Mouse (Mus musculus) heart, embryonic 14.5 days (tissue): ENCODE results near the gene Topors. TPM values are rescaled to one million over a fixed set of nuclear protein-coding genes. Genes with fewer than 3 reads are reported as not detected.
"Not testable (repeated sequence)": the region's sequence is repeated elsewhere in the genome, so short reads cannot be mapped to it uniquely, and the experiment has no call there.

Experiments
- ATAC-seq: fragments of 200-750 bp; cut with Nextera tagmentation; 2 replicates; pipeline ENCODE4 v1.8.0; 2017; ENCODE audit warnings: low read depth, moderate TSS enrichment; ENCODE audit not compliant: insufficient number of reproducible peaks, insufficient read depth, low FRiP score
- H3K27ac ChIP-seq, 2 experiments: fragments of 200-500 bp in 1 of 2; fragments of 300-500 bp in 1 of 2; sonication (generic) in 1 of 2; replicated peaks in 1 of 2; 2 replicates each; pipeline ENCODE4 v1.5.1; 2012 to 2014; ENCODE audit warnings: low read depth in 2 of 2, low read length in 2 of 2, control low read depth in 1 of 2, mild to moderate bottlenecking in 1 of 2, mixed read lengths in 1 of 2; ENCODE audit not compliant: control insufficient read depth in 1 of 2, insufficient read depth in 1 of 2
- H3K27me3 ChIP-seq: fragments of 300-500 bp; sonication (generic); 2 replicates; pipeline ENCODE4 v1.6.1; 2014; ENCODE audit warnings: mild to moderate bottlenecking, low read length, control low read depth; ENCODE audit not compliant: control insufficient read depth, insufficient read depth
- H3K36me3 ChIP-seq: fragments of 300-500 bp; sonication (generic); 2 replicates; pipeline ENCODE4 v1.6.1; 2014; ENCODE audit warnings: mild to moderate bottlenecking, control low read depth, low read length, mixed read lengths; ENCODE audit not compliant: control insufficient read depth, insufficient read depth
- H3K4me1 ChIP-seq, 2 experiments: fragments of 200-500 bp in 1 of 2; fragments of 300-500 bp in 1 of 2; sonication (generic) in 1 of 2; 2 replicates each; pipeline ENCODE4 v1.6.1; 2012 to 2014; ENCODE audit warnings: low read length in 2 of 2, control low read depth in 1 of 2, mixed read lengths in 1 of 2; ENCODE audit not compliant: control insufficient read depth in 2 of 2, insufficient read depth in 2 of 2
- H3K4me2 ChIP-seq: fragments of 300-500 bp; sonication (generic); 2 replicates; pipeline ENCODE4 v1.6.1; 2014; ENCODE audit warnings: mild to moderate bottlenecking, low read length
- H3K4me3 ChIP-seq, 2 experiments: fragments of 200-500 bp in 1 of 2; fragments of 300-500 bp in 1 of 2; sonication (generic) in 1 of 2; 2 replicates each; pipeline ENCODE4 v1.5.1; 2012 to 2014; ENCODE audit warnings: low read length in 2 of 2, mild to moderate bottlenecking in 2 of 2, control low read depth in 1 of 2, low read depth in 1 of 2, moderate library complexity in 1 of 2; ENCODE audit not compliant: control insufficient read depth in 1 of 2, insufficient read depth in 1 of 2
- H3K9ac ChIP-seq: fragments of 300-500 bp; sonication (generic); 2 replicates; pipeline ENCODE4 v1.6.1; 2014; ENCODE audit warnings: mild to moderate bottlenecking, low read length
- H3K9me3 ChIP-seq: fragments of 300-500 bp; sonication (generic); 2 replicates; pipeline ENCODE4 v1.6.1; 2016; ENCODE audit warnings: low read length, control low read depth; ENCODE audit not compliant: control insufficient read depth
- WGBS: fragments of 180-500 bp; shearing (Covaris S2); extraction: QIAGEN DNeasy Blood & Tissue Kit; methylation state at CpG from one replicate; pipeline ENCODE4 v1.1.7; 2014; 5-methylcytosine and 5-hydroxymethylcytosine counted together
- polyA plus RNA-seq: library from polyadenylated mRNA; unstranded; fragments of >200 nt; fragmentation: Nextera tagmentation; extraction: Ambion mirVana; gene quantifications from 2 replicates; pipeline ENCODE4 v1.2.1, GENCODE M21; 2014

Gene Topors
- polyA plus RNA-seq, 1 experiment from 2014 or later, result 28.3 TPM

DNA sequence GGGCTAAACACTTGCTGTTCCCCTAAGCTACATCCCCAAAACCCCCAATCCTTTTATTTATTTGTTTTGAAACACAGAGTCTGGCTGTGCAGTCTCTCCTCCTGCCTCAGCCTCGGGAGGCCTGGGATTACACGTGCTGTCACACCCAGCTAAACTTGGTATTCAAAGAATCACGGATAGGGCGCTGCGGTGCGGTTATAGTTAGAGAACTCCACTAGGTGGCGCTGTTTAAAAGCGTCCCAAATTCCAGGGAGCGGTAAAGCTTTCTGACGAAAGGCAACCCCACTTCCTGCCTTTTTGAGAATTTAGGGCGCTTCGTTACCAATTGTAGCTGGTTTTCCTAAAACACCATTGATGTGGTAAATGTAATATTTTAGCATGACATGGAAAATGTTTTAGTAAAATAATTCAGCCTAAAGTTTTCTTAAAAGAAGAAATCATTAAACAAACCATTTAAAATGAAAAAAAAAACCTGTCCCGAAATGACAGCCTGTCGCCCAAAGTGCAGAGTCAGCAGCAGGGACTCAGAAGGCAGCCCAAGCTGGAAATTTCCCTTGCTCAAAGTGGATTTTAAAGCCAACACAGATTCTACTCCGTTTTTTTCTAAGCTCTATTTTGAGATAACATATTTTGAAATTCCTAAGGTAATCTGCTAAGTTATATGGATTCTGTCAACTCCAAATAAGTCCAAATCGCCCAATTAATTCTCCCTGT lies 31.6 kb upstream of the Topors start:
- H3K27ac ChIP-seq, result no peak overlapping the region
- H3K4me1 ChIP-seq, result peaks cover 0 to 4% of the 10 kb centered on the region in 2 experiments; a peak in 3 of 4 replicates
- 9% methylated on average over 16 of the region's 16 CpGs for WGBS
- H3K27me3 ChIP-seq, result no peaks in the 10 kb centered on the region; the same call in 1 of the 2 replicates
- ATAC-seq, result no peak
- 0 out of 2 replicates have a peak overlapping the region, but pooled peaks have one; percentile 12 for H3K9ac ChIP-seq
- H3K9me3 ChIP-seq, result no peaks in the 10 kb centered on the region
- peak overlapping the region; percentile 51 for H3K4me2 ChIP-seq
- H3K36me3 ChIP-seq, result no peaks in the 10 kb centered on the region
- H3K4me3 ChIP-seq, result peak overlapping the region in 1 of 2 experiments; percentile 20; a peak in 2 of 4 replicates

DNA sequence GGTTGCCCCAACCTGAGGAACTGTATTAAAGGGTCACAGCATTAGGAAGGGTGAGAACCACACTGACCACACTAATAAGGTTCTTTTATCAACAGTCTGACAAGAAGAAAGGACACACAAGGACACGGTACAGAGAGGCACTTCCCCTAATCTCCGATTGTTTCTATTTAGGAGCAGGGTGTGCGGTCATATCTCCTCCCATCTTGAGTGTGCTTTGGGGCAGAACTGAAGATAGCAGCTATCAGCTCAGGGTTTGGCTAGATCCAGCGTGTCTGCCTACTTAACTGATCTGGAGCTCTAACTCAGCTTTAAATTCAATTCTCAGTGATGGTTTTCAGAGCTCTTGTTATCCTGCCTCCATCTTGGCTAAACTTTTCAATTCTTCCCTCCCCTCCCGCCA lies 29.5 kb upstream of the Topors start:
- H3K4me3 ChIP-seq, result no peak overlapping the region
- WGBS, result 19% methylated on average over 5 of the region's 5 CpGs
- H3K4me2 ChIP-seq, result no peak overlapping the region
- no peak overlapping the region for H3K9ac ChIP-seq
- no peaks in the 10 kb centered on the region; the same call in 1 of the 2 replicates for H3K27me3 ChIP-seq
- H3K4me1 ChIP-seq, result peaks cover 0 to 4% of the 10 kb centered on the region in 2 experiments; a peak in 3 of 4 replicates
- 0 out of 2 replicates have a peak, but pooled peaks cover under 1% of the 10 kb centered on the region for H3K9me3 ChIP-seq
- H3K36me3 ChIP-seq, result no peaks in the 10 kb centered on the region
- no peak for ATAC-seq
- H3K27ac ChIP-seq, result no peak overlapping the region

DNA sequence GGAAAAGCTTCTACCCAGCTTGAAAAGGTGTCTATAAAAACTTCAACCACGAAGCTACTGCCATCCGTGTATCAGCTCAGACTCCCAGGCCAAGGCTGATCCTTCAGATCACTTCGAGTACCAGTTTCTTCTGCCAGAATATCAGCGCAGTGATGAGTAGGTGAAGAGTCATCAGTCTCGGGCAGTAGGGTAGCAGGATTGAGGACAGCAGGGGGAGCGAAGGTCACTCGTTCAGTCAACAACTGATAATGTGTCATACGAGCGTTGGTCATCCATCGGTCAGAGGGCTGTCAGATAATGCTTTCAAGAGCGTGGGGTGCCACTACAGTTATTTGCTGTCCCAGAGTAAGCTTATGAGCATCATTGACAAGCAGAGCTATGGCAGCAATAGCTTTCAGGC lies 21.9 kb upstream of the Topors start:
- H3K36me3 ChIP-seq, H3K9me3 ChIP-seq, H3K27ac ChIP-seq, H3K4me2 ChIP-seq, H3K27me3 ChIP-seq, H3K4me3 ChIP-seq, ATAC-seq, H3K9ac ChIP-seq, H3K4me1 ChIP-seq: not testable (repeated sequence)
- 75% methylated on average over 11 of the region's 11 CpGs for WGBS

DNA sequence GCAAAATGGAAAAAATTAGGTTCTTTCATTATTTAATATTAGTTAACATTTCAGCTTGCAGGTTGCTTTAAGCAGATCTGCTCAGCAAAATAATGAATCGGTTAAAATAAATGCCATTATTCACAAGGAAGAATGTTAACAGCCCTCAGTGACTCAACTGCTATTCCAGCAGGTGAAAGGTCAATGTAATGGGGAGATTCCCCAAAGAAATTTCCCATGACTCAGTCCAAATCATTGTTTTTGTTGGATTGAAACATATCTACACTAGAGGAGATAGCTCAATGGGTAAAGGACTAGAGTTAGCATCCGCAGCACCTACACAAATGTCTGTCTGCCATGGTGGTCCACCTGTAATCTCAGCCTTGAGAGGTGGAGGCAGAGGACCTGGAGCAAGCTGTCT lies 19.4 kb upstream of the Topors start:
- Histone ChIP-seq H3K9me3 (peaks cover 5% of the 10 kb centered on the region; the same call in 1 of the 2 replicates), H3K27me3 (no peaks in the 10 kb centered on the region), H3K9ac (no peak overlapping the region), H3K27ac (no peak overlapping the region), H3K36me3 (no peaks in the 10 kb centered on the region), H3K4me3 (no peak overlapping the region), H3K4me2 (no peak overlapping the region), H3K4me1 (no peaks in the 10 kb centered on the region)
- WGBS, result 77% methylated on average over 2 of the region's 2 CpGs
- ATAC-seq, result no peak

DNA sequence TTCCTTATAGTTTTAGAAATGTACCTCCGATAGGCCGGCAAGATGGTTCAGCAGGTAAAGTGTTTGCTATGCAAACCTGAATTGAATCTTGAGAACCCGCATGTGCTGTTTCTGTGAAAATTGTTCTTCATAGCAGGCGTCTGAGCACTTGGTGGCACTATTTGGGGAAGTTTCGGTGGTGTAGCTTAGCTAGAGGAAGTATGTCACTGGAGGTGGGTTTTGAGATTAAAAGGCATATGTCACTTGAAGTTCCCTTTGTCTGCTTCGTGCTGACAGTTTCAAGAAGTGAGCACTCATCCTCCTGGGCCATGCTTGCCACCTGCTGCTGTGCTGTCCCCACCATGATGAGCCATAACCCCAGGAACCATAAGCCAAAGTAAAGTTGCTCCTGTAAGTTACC lies 17.8 kb upstream of the Topors start:
- Histone ChIP-seq H3K4me1 (no peaks in the 10 kb centered on the region), H3K4me2 (no peak overlapping the region), H3K27me3 (no peaks in the 10 kb centered on the region), H3K9ac (no peak overlapping the region), H3K27ac (no peak overlapping the region), H3K36me3 (no peaks in the 10 kb centered on the region), H3K4me3 (no peak overlapping the region), H3K9me3 (no peaks in the 10 kb centered on the region)
- no peak for ATAC-seq
- WGBS, result 72% methylated on average over 6 of the region's 6 CpGs

DNA sequence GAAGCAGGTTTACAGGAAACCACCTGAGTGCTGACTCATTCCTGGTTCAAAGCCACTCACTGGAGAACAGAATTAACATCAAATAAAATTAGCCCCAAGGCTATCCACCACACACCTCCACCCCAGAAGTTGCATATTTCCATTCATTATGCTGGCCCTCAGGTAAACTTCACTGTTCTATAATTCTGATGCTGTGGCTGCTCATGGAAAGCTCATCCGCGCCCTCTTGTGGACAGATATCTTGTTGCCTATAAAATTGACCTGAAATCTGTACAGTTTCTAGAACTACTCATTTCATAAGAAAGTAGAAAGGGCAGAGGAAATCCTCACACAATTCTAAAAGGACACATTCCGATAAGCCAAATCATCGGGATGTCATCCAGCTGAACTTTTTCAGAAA lies 15.9 kb upstream of the Topors start:
- H3K9me3 ChIP-seq, result no peaks in the 10 kb centered on the region
- no peaks in the 10 kb centered on the region for H3K36me3 ChIP-seq
- H3K9ac ChIP-seq, result no peak overlapping the region
- no peaks in the 10 kb centered on the region for H3K27me3 ChIP-seq
- H3K4me3 ChIP-seq, result no peak overlapping the region
- no peak overlapping the region for H3K4me2 ChIP-seq
- 14% methylated on average over 4 of the region's 4 CpGs for WGBS
- no peaks in the 10 kb centered on the region for H3K4me1 ChIP-seq
- H3K27ac ChIP-seq, result no peak overlapping the region
- no peak for ATAC-seq

DNA sequence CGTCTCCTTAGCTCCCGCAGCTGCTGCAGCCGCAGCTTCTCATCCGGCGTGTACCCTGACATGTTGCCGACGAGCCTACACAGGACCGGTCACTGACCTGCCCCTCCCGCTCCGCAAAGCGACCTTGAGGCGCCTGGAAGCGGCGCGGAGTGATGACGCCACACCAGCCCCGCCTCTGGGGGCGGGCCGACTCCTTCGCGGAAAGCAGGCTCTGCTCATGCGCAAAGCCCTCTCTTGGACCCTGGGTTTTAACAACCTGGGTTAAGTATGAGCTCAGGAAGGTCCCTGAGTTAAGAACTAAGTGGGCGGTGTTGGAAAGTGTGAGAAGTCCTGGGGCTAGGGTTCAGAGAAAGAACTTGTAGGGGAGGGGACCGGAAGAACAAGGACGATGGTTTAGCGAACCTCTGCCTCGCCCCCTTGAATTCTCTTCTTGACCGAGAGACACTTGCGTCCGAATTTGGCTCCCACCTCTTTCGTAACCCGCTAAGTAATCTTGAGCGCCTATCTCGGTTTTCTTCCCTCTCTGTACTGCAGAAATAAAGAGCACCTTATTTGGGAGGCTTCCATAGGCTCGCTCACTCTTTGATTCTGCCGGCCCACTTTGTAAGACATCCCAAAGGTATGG lies 9.7 kb upstream of the Topors start, which contains the start of gene Ndufb6:
Ndufb6 (minus strand) TSS at position 146 of the 625 bp plus-strand sequence.
- Histone ChIP-seq H3K9me3 (no peaks in the 10 kb centered on the region), H3K4me3 (peak within 1 kb of the TSS; percentile 87 to 96), H3K36me3 (peaks cover 28% of the 10 kb centered on the region), H3K4me2 (peak within 1 kb of the TSS; percentile 78), H3K27ac (peak within 1 kb of the TSS; percentile 89 to 90), H3K9ac (peak within 1 kb of the TSS; percentile 95), H3K27me3 (no peaks in the 10 kb centered on the region), H3K4me1 (peaks cover 2 to 7% of the 10 kb centered on the region in 2 experiments; a peak in 3 of 4 replicates)
- under 1% methylated on average over 36 of the region's 36 CpGs for WGBS
- ATAC-seq, result peak; percentile 96
